Mouse (Mus musculus) heart, postnatal 25 days (tissue): Measurements from ENCODE around the gene 1700092M07Rik. TPM values are rescaled to one million over a fixed set of nuclear protein-coding genes. Genes with fewer than 3 reads are reported as not detected.
"Not testable (repeated sequence)": the region's sequence is repeated elsewhere in the genome, so short reads cannot be mapped to it uniquely, and the experiment has no call there.

Experiments
- DNase-seq: peaks from one replicate; pipeline ENCODE4 v3.0.0; 2022; ENCODE audit warnings: low spot score
- intact Hi-C: fragments of 180-260 bp; cut with DNase I; formaldehyde crosslinking; loops from one replicate; pipeline ENCODE4 v1.15.1; 2025
- total RNA-seq, 2 experiments: library from RNA; stranded (reverse); gene quantifications; 2 replicates each; pipeline ENCODE4 v1.2.3; 2021

1700092M07Rik gene
- total RNA-seq, 2 experiments from 2014 or later: not detected

GRCm38 (mm10) chr19:8714653-8715481 is 25.7 kb upstream of the 1700092M07Rik start:
- no peak for DNase-seq
- intact Hi-C loops: loop anchor here (10.0 kb wide), 1 partner anchor 400 kb away; no protein-coding TSS in a partner anchor

GRCm38 (mm10) chr19:8715868-8716766 is 24.4 kb upstream of the 1700092M07Rik start:
- DNase-seq: no peak
- intact Hi-C loops: loop anchor here (10.0 kb wide), 1 partner anchor 399 kb away; no protein-coding TSS in a partner anchor

GRCm38 (mm10) chr19:8716767-8717475 is 23.6 kb upstream of the 1700092M07Rik start:
- intact Hi-C loops: loop anchor here (10.0 kb wide), 1 partner anchor 398 kb away; no protein-coding TSS in a partner anchor
- no peak for DNase-seq

GRCm38 (mm10) chr19:8718357-8718756 is 22.2 kb upstream of the 1700092M07Rik start:
- no peak for DNase-seq
- intact Hi-C loops: loop anchor here (10.0 kb wide), 1 partner anchor 396 kb away; no protein-coding TSS in a partner anchor

- DNase-seq: not testable (repeated sequence)
- intact Hi-C loops: loop anchor here (10.0 kb wide), 1 partner anchor 396 kb away; no protein-coding TSS in a partner anchor
Observed at GRCm38 (mm10) chr19:8719037-8719436, 21.5 kb upstream of the 1700092M07Rik start.

- no peak for DNase-seq
- intact Hi-C loops: loop anchor here (5.0 kb wide), 1 partner anchor 96 kb away; the partner anchor contains the start of gene Ttc9c
Observed at GRCm38 (mm10) chr19:8721378-8721777, 19.1 kb upstream of the 1700092M07Rik start.

GRCm38 (mm10) chr19:8722021-8722420 is 18.5 kb upstream of the 1700092M07Rik start:
- no peak for DNase-seq
- intact Hi-C loops: loop anchor here (5.0 kb wide), 1 partner anchor 95 kb away; the partner anchor contains the start of gene Ttc9c

GRCm38 (mm10) chr19:8722559-8722906 is 18.0 kb upstream of the 1700092M07Rik start:
- intact Hi-C loops: loop anchor here (5.0 kb wide), 1 partner anchor 95 kb away; the partner anchor contains the start of gene Ttc9c

GRCm38 (mm10) chr19:8722907-8723573 is 17.5 kb upstream of the 1700092M07Rik start, which contains the start of gene Slc3a2:
Gene Slc3a2, minus strand, starts transcription at chr19:8723369.
- intact Hi-C loops: loop anchor here (5.0 kb wide), 1 partner anchor 94 kb away; the partner anchor contains the start of gene Ttc9c
- peak; percentile 96 for DNase-seq

More at GRCm38 (mm10) chr19:8722559-8722906, 18.0 kb upstream of the 1700092M07Rik start:
- no peak for DNase-seq

GRCm38 (mm10) chr19:8723574-8724346 is 16.8 kb upstream of the 1700092M07Rik start:
- intact Hi-C loops: loop anchor here (2.0 to 5.0 kb wide), 2 partner anchors 15 to 94 kb away; partner anchors contain the start of gene Ttc9c
- DNase-seq: no peak

- intact Hi-C loops: loop anchor here (2.0 to 5.0 kb wide), 2 partner anchors 14 to 93 kb away; partner anchors contain the start of gene Ttc9c
- no peak for DNase-seq
Observed at GRCm38 (mm10) chr19:8724392-8724791, 16.1 kb upstream of the 1700092M07Rik start.

GRCm38 (mm10) chr19:8725081-8725613 is 15.4 kb upstream of the 1700092M07Rik start:
- intact Hi-C loops: loop anchor here (2.0 kb wide), 1 partner anchor 14 kb away; no protein-coding TSS in a partner anchor
- no peak for DNase-seq

- no peak for DNase-seq
- intact Hi-C loops: no loop called here
Observed at GRCm38 (mm10) chr19:8726609-8727390, 13.7 kb upstream of the 1700092M07Rik start.

- intact Hi-C loops: no loop called here
- no peak for DNase-seq
Observed at GRCm38 (mm10) chr19:8727495-8728114, 12.9 kb upstream of the 1700092M07Rik start.

GRCm38 (mm10) chr19:8728335-8729099 is 12.0 kb upstream of the 1700092M07Rik start:
- DNase-seq: not testable (repeated sequence)

GRCm38 (mm10) chr19:8734334-8734733 is 6.2 kb upstream of the 1700092M07Rik start:
- no peak for DNase-seq
- intact Hi-C loops: no loop called here

More at GRCm38 (mm10) chr19:8728335-8729099, 12.0 kb upstream of the 1700092M07Rik start:
- intact Hi-C loops: not testable (repeated sequence)
